Mouse (Mus musculus) spleen, adult 2 months (tissue): Measurements from ENCODE around the gene Snrnp70.

ENCODE experiments used
- CTCF ChIP-seq: fragments of 200-500 bp; IDR thresholded peaks from 2 replicates; pipeline ENCODE4 v1.5.1; 2011; ENCODE audit warnings: mild to moderate bottlenecking, inconsistent platforms; ENCODE audit not compliant: insufficient read depth, insufficient read length, insufficient replicate concordance; ENCODE audit errors: extremely low read depth
- POLR2A ChIP-seq: fragments of 200-500 bp; IDR thresholded peaks from 2 replicates; pipeline ENCODE4 v1.6.1; 2011; ENCODE audit warnings: low read depth, low read length, inconsistent platforms

DNA sequence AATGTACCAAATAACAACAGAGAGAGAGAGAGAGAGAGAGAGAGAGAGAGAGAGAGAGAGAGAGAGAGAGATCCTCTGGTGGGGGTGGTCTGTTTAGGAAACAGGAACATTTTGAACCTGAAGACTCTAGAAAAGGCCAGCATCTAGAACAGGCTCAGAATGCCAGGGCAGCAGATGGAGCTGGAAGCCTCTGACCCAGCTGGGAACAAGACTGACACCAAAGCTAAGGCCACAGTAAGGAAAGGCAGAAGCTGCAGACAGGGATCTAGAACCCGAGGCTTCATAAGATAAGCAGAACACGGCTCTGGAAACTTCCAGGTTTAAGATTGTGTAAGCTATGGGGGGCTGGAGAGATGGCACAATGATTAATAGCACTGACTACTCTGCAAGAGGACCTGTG lies 31.6 kb downstream of the Snrnp70 start:
- no peak for TF ChIP-seq CTCF
- no peak for TF ChIP-seq POLR2A
